Mouse (Mus musculus) telencephalon, adult 2 months (tissue): ENCODE data around the gene Acpp.

Source experiments
- DNase-seq: peaks from one replicate; pipeline ENCODE4 v3.0.0-alpha.2; 2011; ENCODE audit warnings: low read depth, low spot score

The Acpp gene

DNA sequence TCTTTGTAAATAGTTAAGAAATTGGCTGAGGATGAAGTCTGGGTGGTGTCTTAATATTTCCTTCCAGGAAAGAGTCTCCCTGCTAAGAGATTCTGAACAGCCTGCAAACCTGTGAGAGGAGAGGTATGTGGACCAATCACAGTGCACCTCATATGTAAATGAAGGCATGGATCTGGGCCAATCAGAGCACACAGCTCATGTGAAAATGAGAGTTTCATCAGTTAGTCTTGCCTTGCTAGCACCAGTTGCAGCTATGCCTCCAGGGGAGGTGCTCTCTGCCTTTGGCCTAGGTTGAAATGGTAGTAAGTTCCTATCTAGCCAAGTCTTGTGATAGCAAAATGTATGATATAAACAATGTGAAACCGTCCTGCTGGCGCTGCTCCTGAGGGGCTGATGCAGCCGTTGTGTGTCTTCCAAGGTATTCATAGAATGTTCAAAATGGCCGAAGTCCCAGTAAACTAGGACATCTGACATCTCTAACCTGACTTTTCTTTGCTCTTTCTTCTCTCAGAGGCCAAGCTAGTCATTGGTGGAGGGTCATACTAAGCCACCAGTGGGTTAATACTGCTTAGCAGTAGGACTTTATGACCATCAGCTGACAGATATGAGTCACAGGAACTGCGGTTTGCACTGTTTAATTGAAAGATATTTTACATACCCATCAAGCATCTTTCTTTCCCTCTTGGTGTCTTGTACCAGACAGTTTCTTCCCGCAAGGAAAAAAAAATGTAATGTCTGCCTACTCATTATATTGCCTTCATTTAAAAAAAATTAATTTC lies 32.0 kb downstream of the Acpp start:
- DNase-seq, result no peak

DNA sequence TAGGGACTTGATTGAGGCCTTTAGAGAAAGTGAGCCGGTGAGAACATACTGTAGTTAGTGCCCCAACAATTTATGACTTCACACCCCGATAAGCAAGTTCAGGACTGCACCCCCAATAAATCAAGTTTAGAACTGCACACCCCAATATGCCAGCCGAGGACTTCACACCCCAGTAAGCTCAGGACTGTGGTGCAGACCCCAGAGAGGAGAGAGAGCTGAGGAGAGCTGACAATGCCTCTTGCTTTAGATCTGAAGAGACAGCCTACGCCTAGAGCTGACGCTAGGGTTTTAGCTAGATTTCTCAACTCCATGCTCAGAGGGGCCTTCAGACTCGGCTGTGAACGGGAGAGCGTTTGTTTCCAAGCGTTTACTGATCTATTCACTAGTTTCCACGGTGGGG lies 32.7 kb downstream of the Acpp start:
- no peak for DNase-seq

DNA sequence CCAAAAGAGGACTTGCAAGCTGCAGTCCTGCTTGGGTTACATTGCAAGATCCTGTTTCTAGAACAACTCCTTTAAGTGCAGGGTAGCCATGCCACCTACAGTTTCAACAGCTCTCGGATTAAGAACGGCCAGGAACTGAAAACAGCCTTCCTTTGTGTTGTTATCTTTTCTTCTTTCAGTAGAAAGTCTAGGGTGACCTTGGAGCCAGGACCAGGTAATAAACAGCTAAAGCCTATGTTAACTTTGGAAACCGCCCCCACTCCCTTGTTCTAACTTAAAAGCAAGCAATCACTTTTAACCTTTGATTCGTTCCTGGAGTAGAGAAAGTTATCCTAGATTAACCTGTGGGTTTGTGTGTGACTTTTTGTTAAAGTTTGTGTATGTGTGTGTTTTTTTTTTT lies 33.2 kb downstream of the Acpp start:
- DNase-seq, result no peak

DNA sequence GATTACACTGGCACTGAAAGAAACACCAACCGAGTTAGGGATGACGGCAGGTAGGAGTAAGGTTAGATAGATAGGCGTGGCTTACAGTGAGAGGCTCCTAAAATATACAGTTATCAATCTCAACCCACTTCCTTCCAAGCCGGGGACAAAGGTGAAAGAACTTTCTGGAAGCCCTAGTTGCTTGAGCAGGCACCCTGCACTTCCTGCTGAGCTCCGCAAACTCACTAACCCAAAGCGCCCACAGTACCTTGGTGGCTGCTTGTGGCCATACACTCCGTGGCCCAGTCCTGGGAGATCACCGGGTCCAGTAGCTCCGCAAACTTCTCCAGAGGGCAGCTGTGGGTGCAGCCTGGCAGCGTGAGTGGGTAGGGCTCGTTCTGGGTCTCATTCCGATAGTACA lies 37.0 kb downstream of the Acpp start:
- no peak for DNase-seq

DNA sequence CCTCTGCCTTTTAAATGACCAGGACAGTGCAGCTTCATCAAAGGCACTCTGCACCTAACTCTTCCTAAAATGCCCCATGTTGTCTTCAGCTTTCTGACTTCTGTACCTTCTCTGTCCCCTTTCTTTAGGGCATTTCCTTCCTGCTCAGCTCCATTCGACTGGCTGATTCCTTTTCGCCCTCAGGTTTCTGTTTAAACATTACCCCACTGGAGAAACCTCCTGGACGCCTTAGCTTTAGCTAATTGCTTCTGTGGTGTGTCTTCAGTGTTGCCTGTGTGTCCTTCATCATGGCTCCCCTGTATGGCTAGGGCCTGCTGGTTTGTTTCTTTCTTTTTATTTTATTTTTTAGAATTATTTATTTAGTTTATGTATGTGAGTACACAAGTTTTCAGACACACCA lies 40.5 kb downstream of the Acpp start:
- DNase-seq, result no peak

DNA sequence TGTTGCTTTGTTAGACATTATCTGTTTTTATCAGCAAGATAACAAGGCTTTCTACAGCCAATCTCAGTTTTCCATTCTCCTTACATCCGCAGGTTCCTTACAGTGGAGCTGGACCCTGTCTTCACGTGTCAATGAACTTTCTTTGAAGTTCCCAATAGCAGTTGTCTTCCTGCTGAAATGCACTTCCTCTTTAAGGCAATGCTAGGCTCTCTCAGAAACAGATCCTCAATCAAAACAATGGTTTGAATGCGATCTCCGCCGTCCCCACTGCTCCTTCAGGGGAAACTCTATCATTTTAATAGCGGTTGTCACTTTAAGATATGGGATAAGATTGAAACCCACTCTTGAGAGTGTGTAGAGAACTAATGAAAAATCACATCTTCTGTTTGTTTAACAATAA lies 52.6 kb downstream of the Acpp start:
- DNase-seq, result no peak

DNA sequence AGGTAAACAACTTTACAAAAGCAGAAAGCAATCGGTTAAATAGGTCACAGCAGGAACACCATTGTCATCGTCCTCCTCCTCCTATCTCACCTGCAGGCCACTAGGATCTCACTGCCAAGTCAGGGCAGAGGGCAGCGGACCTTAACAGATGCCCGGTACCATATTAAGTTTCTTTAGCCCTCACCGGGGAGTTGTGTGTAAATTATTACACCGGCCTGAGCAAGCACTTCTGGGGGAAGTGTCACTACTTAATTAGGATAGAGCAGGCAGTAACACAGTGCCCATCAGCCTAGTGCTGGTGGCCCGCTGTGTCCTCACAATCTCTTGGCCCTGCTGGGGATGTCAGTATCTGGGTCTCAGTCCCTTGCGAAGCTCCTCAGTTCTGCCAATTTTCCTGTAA lies 55.0 kb downstream of the Acpp start:
- DNase-seq, result no peak

DNA sequence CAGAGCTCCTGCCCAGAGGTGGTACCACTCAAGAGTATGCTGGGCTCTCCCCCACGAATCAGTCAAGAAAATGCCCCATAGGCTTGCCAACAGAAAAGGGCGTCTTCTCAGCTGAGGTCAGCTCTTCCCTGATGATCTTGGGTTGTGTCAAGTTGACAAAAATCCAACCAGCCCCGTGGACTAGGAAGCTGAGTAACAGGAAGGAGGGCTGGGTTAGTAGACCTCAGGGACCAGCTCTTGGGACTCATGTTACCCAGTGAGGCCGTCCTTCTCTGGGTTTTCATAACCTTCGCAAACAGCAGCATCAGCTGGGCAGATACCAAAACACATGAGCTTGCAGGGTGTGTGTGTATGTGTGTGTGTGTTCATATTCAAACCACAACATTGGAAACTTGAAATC lies 55.8 kb downstream of the Acpp start:
- DNase-seq, result no peak

DNA sequence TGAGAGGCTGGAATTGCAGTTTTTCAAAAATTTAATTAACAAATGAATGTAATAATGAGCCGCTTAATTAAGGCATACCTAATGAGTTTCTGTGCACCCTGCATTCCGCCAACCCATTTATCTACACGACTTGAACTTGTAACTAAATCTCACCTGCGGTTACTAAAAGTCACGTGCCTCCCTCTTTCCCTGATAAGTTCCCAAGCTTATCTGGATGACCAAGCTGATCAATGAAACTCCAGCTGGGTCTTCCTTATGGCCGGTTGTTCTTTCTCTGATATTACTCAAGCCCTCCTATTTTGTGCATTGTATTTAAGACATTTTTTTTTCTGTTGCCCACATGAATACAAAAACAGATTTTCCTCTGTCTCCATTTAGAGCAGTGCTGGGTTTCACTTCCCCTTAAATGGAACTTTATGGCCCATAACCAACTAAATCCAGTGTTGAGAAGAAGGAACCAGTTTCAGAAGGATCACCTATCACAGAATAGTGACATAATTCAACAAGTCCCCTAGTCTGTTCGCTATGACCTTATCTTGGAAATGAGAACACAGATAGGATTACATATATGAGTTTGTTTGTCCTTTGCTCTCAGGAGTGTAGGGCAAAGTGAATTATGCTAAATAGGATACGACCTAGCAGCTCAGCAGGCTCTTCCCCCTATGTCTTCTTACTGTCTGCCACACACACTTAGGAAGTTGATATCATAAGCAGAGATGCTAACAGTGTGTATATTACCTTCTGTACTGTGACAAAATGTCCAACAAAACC lies 56.6 kb downstream of the Acpp start:
- no peak for DNase-seq

DNA sequence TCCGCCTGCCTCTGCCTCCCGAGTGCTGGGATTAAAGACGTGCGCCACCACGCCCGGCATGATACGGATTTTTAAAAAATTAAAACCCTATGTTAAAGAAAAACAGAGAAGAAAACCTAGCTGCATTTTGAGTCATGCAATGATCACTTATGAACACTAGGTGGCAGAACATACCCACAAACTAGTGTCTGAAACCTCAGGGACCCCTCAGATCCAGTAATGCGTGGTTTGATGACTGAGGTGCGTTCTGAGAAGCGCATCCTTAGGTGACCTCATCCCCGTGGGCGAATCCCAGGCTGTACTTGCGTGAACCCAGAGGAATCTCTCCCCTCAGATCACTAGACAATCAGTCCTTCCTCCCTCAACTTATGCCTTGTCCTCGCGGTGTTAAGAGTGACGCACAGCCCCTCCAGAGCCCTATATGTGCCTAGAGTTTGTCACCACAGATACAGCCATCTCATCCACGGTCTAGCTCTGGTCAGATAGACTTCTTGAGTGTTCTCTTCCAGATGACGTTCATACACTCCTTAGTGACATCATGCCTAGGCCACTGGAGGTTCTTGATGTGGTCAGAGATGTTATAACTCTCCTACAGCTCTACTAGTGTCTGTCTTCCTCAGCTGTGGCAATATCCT lies 59.9 kb downstream of the Acpp start:
- DNase-seq, result no peak

DNA sequence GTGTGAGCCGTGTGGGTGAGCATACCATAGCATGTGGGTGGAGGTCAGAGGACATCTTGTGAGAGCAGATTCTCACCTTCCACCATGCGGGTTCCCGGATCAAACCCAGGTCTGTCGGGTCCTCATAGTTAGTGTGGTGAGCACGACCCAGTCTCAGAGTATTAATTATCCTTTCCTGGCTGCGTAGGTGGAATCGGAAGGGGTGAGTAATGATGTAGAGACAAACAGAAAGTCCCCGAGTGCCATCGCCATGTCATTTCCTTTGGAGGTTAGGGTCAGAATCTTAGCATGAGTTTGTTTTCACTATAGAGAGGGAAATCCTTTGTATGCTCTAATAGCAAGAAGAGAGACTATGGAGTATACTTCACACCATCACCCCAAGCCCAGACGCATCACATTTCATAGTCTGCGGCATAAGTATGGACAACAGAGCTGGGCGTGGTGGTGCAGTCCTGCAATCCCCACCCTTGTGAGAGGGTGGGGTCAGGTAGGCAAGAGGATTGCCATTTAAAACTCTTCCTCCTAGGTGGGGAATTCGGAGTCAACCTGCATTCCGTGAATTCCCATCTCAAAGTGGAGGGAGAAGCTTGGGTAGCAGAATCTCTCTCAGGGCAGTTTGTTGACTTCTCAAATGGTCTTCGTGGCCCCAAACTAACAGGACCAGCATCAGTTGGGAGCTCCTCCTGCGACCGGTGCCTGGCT lies 62.3 kb downstream of the Acpp start:
- no peak for DNase-seq

DNA sequence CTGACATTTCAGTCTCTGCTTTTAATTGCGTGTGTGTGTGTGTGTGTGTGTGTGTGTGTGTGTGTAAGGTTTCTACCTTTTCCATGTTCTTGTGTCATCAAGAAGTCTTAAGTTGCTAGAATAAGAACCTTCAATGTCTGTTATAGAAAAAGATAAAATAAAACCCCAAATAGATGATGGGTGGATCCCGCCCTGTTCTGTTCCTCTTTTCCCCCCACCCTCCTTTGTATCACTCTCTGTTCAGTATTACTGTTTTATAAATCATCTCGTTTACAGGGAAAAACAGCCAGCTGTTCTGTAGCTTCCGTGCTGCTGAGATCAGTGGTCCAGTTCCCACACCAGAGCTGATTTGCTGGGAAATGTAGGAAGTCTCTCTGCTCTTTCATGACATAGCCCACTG lies 65.5 kb downstream of the Acpp start:
- no peak for DNase-seq

DNA sequence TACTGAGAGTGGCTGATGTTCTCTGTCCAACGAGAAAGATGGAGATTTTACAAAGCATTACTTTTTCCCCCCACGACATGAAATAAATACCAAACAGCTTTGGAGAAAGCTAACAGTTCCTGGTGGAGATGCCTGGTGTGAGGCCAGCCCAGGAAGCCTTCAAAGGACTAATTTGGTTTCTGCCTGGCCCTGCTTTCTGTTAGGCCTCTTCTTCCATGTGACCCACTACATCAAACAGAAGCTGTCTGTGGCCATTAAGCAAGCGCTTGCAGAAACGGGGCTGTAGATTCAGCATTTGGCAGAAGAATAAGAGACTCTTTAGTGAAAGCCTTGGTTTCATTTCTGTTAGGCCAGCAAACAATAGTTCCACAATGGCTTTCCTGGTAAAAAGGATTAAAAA lies 65.9 kb downstream of the Acpp start:
- DNase-seq, result no peak

DNA sequence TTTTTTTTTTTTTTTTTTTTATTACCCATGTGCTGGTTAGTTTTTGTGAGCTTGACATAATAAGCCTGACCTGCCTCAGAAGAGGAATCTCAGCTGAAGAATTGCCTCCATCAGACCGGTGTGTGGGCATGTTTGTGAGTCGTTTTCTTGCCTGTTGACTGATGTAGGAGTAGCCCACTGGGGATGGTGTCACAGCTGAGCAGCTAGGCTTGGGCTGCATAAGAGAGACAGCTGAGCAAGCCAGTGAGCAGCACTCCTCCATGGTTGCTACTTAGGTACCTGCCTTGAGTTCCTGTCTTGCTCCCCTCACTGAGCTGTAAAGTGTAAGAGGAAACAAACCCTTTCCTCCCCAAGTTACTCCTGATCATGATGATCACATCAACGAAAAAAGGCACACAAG lies 67.6 kb downstream of the Acpp start:
- DNase-seq, result no peak

DNA sequence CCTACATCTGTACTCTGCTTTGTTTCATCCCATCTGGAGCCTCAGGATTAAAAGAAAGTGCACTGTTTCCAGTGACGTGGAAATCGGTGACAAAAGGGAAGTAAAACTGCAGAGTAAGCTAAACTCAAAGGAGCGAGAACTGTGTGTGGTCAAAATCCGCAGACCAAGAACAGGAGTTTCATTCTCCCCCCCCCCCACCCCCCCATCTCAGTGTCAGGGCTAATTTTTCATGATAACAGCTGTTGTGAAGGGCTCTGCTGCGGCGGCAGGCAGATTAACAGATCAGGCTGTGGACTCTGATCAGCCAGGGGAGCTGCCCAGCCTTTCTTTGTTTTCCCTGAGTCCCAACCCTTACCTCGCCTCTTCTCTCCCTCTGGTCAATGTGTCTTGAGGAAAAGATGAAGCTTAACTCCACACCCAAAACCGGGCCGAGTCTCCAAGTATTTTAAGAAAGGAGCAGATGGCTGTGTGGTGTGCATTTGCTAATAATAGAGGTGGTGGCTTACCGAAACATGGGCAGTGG lies 68.1 kb downstream of the Acpp start:
- peak; percentile 76 for DNase-seq

DNA sequence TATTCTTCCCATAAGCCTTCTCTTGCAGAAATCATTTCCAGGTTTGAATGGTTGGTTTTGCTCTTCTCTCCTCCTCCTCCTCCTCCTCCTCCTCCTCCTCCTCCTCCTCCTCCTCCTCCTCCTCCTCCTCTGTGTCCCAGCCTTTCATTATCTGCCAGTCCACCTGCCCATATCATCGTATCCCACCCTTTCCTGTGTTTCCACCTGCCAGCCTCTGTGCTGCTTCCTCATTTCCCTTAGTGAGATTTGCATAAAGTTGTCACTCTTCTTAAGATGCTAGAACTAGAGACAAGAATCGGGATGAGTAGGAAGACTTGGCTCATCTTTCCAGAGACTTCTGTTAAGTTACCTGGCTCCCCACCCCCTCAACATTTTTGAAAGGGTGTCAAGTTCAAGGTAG lies 73.0 kb downstream of the Acpp start:
- DNase-seq, result no peak

DNA sequence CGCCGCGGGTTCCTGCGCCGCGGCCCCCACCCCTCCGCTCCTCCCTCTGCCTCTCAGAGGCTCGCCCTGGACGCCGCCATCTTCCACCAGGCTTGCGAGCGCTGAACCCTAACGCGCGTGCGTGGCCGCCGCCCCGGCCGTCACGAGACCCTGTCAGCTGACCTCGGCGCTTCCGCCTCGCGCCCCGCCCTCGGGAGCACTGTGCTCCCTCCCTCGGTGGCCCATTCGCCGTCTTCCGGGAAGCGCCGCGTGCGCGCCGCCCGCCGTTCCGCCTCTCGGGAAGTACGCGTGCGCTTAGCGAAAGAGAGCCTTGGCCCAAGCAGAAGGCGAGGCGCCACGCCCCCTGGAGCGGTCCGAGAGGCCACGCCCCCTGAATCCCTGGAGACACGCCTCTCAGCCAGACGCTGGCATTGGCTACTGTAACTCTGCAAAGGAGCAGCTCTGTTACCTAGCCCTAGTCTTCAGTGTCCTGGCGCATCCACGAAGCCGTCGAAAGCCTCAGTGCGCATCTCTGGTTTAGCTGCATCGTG lies 74.7 kb downstream of the Acpp start, which contains the start of gene Dnajc13:
Dnajc13 (minus strand) TSS at position 108 of the 530 bp plus-strand sequence.
- peak; percentile 94 for DNase-seq

DNA sequence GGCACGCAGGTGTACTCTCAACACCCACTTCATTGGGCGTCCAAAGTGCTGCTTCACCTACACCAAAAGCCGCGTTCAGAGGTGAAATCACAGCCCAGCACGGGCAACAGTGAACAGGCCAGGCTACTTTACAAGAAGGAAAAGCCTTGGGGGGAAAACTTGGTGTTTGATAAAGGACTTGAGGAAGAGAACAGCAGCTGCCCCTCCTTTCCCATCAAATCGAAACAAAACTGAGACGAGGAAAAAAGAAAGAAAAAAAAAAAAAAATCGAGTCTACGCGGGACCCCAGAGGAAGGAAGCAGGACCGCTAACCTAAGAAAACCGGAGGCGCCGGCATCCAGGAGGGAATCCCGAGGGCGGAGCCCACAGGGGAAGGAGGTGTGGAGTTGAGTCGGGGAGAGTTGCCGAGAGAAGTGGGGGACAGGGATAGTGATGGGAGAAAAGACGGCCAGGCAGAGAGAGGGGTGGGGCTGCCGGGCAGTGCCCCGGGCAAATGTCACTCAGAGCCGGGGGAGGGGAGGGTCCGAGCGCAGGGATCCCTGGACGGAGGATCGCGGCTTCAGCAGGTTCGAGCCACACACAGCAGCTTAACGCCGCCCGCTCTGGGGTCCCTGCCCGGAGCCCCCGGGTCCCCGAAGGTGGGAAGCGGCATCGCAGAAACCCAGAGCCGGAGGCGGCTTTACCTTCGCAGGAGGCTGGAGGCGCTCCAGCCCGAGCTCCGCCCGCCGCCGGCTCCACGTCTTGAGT lies 75.4 kb downstream of the Acpp start:
- no peak for DNase-seq

DNA sequence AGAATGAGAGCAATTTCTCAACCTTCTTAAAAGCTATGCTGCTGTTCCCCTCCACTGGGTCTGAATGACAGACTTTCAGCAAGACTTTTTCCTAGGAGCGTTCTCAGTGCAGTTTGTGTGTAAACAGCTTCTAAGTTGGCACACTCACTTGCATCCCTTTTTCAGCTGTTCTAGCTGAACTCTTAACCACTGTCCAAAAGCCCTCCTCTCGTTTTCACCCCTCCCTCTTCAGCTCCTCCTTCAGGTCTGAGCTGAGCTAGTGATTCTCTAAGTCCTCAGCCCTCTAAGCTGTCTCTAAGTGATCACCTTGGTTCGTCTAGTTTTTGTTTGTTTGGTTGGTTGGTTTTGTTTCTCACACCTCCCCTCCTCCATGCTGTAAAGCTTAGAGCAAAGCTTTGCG lies 77.2 kb downstream of the Acpp start:
- no peak for DNase-seq

DNA sequence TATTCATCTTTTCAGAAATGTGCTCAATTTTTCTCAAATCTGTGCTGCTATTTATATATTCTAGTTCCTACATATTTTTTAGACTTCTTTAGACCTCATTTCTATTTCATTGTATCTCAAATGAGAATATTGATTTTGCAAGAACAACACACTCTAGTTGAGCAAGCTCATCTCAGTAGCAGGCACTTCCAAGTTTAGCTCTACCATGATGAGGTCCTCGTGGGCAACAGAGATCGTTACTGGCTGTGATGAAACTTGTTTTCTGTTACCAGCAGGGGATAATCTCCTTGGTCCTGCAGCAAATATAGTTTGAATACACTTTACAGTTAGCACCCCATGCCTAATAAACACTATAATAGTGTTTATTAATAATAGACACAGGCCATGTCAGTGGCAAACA lies 81.5 kb downstream of the Acpp start:
- DNase-seq, result no peak
